Mouse (Mus musculus) small intestine, adult 2 months (tissue): ENCODE data around the gene Iqgap1.

Experiments used
- CTCF ChIP-seq: fragments of 200-500 bp; IDR thresholded peaks from 2 replicates; pipeline ENCODE4 v1.5.1; 2012; ENCODE audit warnings: low read depth, mild to moderate bottlenecking, control low read depth, inconsistent platforms, low read length, moderate library complexity, mixed read lengths; ENCODE audit not compliant: insufficient replicate concordance, insufficient read length; ENCODE audit errors: extremely low read depth
- POLR2A ChIP-seq: fragments of 200-500 bp; IDR thresholded peaks from 2 replicates; pipeline ENCODE4 v1.6.1; 2012; ENCODE audit warnings: low read depth, mild to moderate bottlenecking, control low read depth, inconsistent platforms, low read length, moderate library complexity

DNA sequence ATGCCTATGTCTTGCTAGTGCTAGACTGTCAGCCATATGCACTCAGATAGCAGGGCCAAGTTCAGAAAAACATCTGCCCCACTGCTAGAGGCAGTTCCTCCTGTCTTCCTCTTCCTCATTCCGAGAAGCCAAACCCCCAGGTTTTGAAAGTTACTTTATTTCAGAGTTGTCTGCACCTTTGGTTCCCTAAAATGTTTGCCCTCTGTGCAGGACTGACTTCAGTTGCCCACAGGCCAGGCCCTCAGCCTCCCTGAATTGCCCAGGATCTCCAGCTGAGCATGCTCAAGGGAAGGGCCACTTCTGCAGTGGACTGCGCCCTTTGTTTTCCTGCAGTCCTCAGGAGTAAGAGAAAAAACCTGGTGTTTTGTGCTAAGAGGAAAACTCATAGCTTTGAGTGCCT lies 71.7 kb downstream of the Iqgap1 start:
- no peak for TF ChIP-seq CTCF
- no peak for TF ChIP-seq POLR2A
